Mouse (Mus musculus) liver, embryonic 14.5 days (tissue): Measurements from ENCODE around the gene Capn9.

Experiments used
- CTCF ChIP-seq: IDR thresholded peaks from 2 replicates; pipeline ENCODE4 v1.5.1; 2016; ENCODE audit warnings: antibody characterized with exemption, low read depth, control low read depth
- EP300 ChIP-seq: IDR thresholded peaks from 2 replicates; pipeline ENCODE4 v1.6.1; 2016; ENCODE audit warnings: antibody characterized with exemption, low read depth

DNA sequence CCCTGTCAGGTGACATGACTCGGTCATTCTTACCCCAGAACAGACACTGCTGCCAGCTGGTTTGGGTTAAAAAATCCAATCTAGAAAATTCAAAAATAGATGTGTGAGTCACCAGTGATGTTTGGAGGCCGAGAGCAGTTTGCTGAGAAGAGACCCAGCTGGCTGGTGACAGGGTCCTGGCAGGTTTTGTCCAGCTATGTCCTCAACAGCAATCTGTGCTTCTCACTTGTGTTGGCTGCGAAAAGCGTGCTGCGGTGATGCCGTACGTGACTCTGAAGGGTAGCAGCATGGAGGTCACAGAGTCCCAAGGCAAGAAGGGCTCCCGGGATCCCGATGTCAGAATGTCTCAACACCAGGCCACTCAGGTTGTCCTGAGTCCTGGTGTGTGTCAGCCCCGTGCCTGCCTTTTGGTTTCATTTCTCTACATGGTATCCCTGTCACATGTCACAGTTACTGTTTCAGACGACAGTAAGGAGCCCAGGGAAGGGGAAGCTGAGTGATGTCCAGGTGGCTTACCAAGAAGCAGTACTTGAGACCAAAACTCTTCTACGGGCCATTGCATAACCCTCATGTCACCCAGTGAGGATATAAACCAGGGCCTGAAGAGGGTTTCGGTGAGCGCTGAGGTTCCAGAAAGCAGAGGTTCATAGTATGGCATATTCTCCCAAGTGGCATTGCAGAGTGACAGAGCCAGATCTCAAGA is 57.2 kb downstream of the Capn9 start:
- no peak for TF ChIP-seq CTCF
- no peak for TF ChIP-seq EP300
